Mouse (Mus musculus) c-Kit-positive CD71-positive TER-119-positive erythroid progenitor cells, embryonic 14.5 days (primary cell): Measurements from ENCODE around the gene Sulf2.

Source experiments
- DNase-seq: peaks from one replicate; pipeline ENCODE4 v3.0.0-alpha.2; 2013; ENCODE audit warnings: low spot score

The Sulf2 gene

GRCm38 (mm10) chr2:166086457-166087233 lies 68.8 kb downstream of the Sulf2 start:
- no peak for DNase-seq

GRCm38 (mm10) chr2:166085780-166086179 lies 69.7 kb downstream of the Sulf2 start:
- no peak for DNase-seq

GRCm38 (mm10) chr2:166084964-166085363 lies 70.5 kb downstream of the Sulf2 start:
- DNase-seq, result peak; percentile 29

- DNase-seq, result no peak
Observed at GRCm38 (mm10) chr2:166084111-166084510, 71.4 kb downstream of the Sulf2 start.

GRCm38 (mm10) chr2:166083542-166084031 lies 71.9 kb downstream of the Sulf2 start:
- no peak for DNase-seq

- no peak for DNase-seq
Observed at GRCm38 (mm10) chr2:166082661-166083060, 72.8 kb downstream of the Sulf2 start.

- DNase-seq, result peak; percentile 69
Observed at GRCm38 (mm10) chr2:166082193-166082592, 73.3 kb downstream of the Sulf2 start.

GRCm38 (mm10) chr2:166080967-166081750 lies 74.3 kb downstream of the Sulf2 start:
- DNase-seq, result no peak

- DNase-seq, result peak; percentile 63
Observed at GRCm38 (mm10) chr2:166079961-166080885, 75.2 kb downstream of the Sulf2 start.

GRCm38 (mm10) chr2:166079231-166079630 lies 76.2 kb downstream of the Sulf2 start:
- no peak for DNase-seq

GRCm38 (mm10) chr2:166077371-166077770 lies 78.1 kb downstream of the Sulf2 start:
- DNase-seq, result no peak

GRCm38 (mm10) chr2:166074322-166074721 lies 81.1 kb downstream of the Sulf2 start:
- DNase-seq, result no peak

- no peak for DNase-seq
Observed at GRCm38 (mm10) chr2:166073082-166073481, 82.4 kb downstream of the Sulf2 start.

- DNase-seq, result no peak
Observed at GRCm38 (mm10) chr2:166071889-166072288, 83.6 kb downstream of the Sulf2 start.

GRCm38 (mm10) chr2:166071481-166071880 lies 84.0 kb downstream of the Sulf2 start:
- no peak for DNase-seq

- DNase-seq, result no peak
Observed at GRCm38 (mm10) chr2:166069738-166070137, 85.7 kb downstream of the Sulf2 start.

- no peak for DNase-seq
Observed at GRCm38 (mm10) chr2:166069164-166069563, 86.3 kb downstream of the Sulf2 start.

GRCm38 (mm10) chr2:166068261-166068660 lies 87.2 kb downstream of the Sulf2 start:
- DNase-seq, result no peak

- no peak for DNase-seq
Observed at GRCm38 (mm10) chr2:166066434-166066833, 89.0 kb downstream of the Sulf2 start.

GRCm38 (mm10) chr2:166062431-166062830 lies 93.0 kb downstream of the Sulf2 start:
- DNase-seq, result no peak

- DNase-seq, result no peak
Observed at GRCm38 (mm10) chr2:166062008-166062407, 93.5 kb downstream of the Sulf2 start.
